10 mouse cellular contexts compared by ENCODE assay signal in genomic region chr5:111725195-111725920, GRCm38 (mm10). TPM values are rescaled to one million over a fixed set of nuclear protein-coding genes. Genes with fewer than 3 reads are reported as not detected.
DNase-seq lines count a peak whose midpoint lies in the region; ATAC-seq and TF ChIP-seq lines count a peak whose summit lies in the region.
"Had no signal": no experiment of that assay in that cellular context is flagged by ENCODE, and none has a peak within 500 bp of the region (broad histone marks: within the 10 kb centered on the region; RNA-seq: fewer than 3 reads in every experiment).

No protein-coding gene starts in this region.

- ATAC-seq in forebrain, embryonic 16.5 days = peak; percentile 75
- ATAC-seq in hindbrain, postnatal 0 days = peak; percentile 74
- ATAC-seq in midbrain, postnatal 0 days (ENCODE audit: low FRiP score) = peak; percentile 45; the same call in 1 of the 2 replicates

- no peaks in the 10 kb centered on the region for H3K27me3 ChIP-seq in forebrain, embryonic 16.5 days (replicated peaks; ENCODE audit: control insufficient read depth, insufficient read depth, low read length)
- no peaks in the 10 kb centered on the region for H3K27me3 ChIP-seq in hindbrain, postnatal 0 days (ENCODE audit: insufficient read depth, low read length)
- H3K27me3 ChIP-seq in midbrain, postnatal 0 days (ENCODE audit: insufficient read depth, low read length) = no peaks in the 10 kb centered on the region

- peak overlapping the region; percentile 96 for H3K27ac ChIP-seq in forebrain, embryonic 16.5 days (ENCODE audit: low read length)
- H3K27ac ChIP-seq in hindbrain, postnatal 0 days = peak overlapping the region; percentile 37
- peak overlapping the region; percentile 67 for H3K27ac ChIP-seq in midbrain, postnatal 0 days (ENCODE audit: low read depth, low read length)
- H3K27ac ChIP-seq: macrophage had no signal

- 11% methylated on average over 22 of the region's 22 CpGs for whole genome bisulfite sequencing in forebrain, embryonic 16.5 days
- WGBS in hindbrain, postnatal 0 days = 12% methylated on average over 22 of the region's 22 CpGs
- 29% methylated on average over 22 of the region's 22 CpGs for WGBS in midbrain, postnatal 0 days

- H3K4me1 ChIP-seq in forebrain, embryonic 16.5 days (replicated peaks; ENCODE audit: control insufficient read depth, insufficient read depth, low read length) = peaks cover 45% of the 10 kb centered on the region
- peaks cover 27% of the 10 kb centered on the region; the same call in 1 of the 2 replicates for H3K4me1 ChIP-seq in hindbrain, postnatal 0 days (ENCODE audit: insufficient read depth, low read length)
- peaks cover 8% of the 10 kb centered on the region for H3K4me1 ChIP-seq in midbrain, postnatal 0 days (ENCODE audit: insufficient read depth, low read length)

- no peaks in the 10 kb centered on the region for H3K9me3 ChIP-seq in forebrain, embryonic 16.5 days (ENCODE audit: control insufficient read depth, low read length)
- H3K9me3 ChIP-seq in hindbrain, postnatal 0 days (ENCODE audit: low read length) = no peaks in the 10 kb centered on the region
- no peaks in the 10 kb centered on the region for H3K9me3 ChIP-seq in midbrain, postnatal 0 days (ENCODE audit: low read length)

- H3K4me2 ChIP-seq in forebrain, embryonic 16.5 days (ENCODE audit: low read length) = peak overlapping the region; percentile 49
- H3K4me2 ChIP-seq in hindbrain, postnatal 0 days (ENCODE audit: low read depth, low read length) = peak overlapping the region; percentile 44
- H3K4me2 ChIP-seq in midbrain, postnatal 0 days (ENCODE audit: low read depth, low read length, poor library complexity, severe bottlenecking) = 0 out of 2 replicates have a peak overlapping the region, but pooled peaks have one; percentile 19

- peak overlapping the region; percentile 28 for H3K4me3 ChIP-seq in forebrain, embryonic 16.5 days (replicated peaks; ENCODE audit: low read length)
- no peak overlapping the region for H3K4me3 ChIP-seq in hindbrain, postnatal 0 days (ENCODE audit: low read length)
- H3K4me3 ChIP-seq in midbrain, postnatal 0 days (ENCODE audit: low read depth, low read length) = no peak overlapping the region

- peak; percentile 75 for DNase-seq in left cerebral cortex, postnatal 4 days
- no peak for DNase-seq in left cerebral cortex, postnatal 10 days (ENCODE audit: extremely low spot score in 1 of 2, low spot score in 2 of 2)
- DNase-seq in hindbrain, postnatal 0 days (ENCODE audit: low spot score) = peak; percentile 73
- peak; percentile 71 for DNase-seq in midbrain, postnatal 0 days (ENCODE audit: low spot score)
- no peak for DNase-seq in frontal cortex, adult 2 months (ENCODE audit: extremely low spot score in 1 of 2, low spot score in 1 of 2)
- DNase-seq in right cerebral cortex, postnatal 36 days (ENCODE audit: low spot score in 2 of 2) = no peak
- no peak for DNase-seq in gastrocnemius, postnatal 14 days

- intact Hi-C loops in left cerebral cortex, postnatal 4 days (cut with DNase I) = no loop called here
- intact Hi-C loops in left cerebral cortex, postnatal 10 days (cut with DNase I) = loop anchor here (10.0 kb wide), 1 partner anchor 301 kb away; no protein-coding TSS in a partner anchor
- intact Hi-C loops in gastrocnemius, postnatal 14 days (cut with DNase I; ENCODE audit: low total_unique reads) = no loop called here

- H3K9ac ChIP-seq in forebrain, embryonic 16.5 days (replicated peaks; ENCODE audit: low read depth, low read length) = peak overlapping the region; percentile 55
- H3K9ac ChIP-seq in hindbrain, postnatal 0 days (replicated peaks; ENCODE audit: low read length) = peak overlapping the region; percentile 1; the same call in 1 of the 2 replicates
- peak overlapping the region; percentile 19; the same call in 1 of the 2 replicates for H3K9ac ChIP-seq in midbrain, postnatal 0 days (replicated peaks; ENCODE audit: low read length, poor library complexity, severe bottlenecking)

- no peak for TF ChIP-seq CTCF in hindbrain, postnatal 0 days (IDR thresholded peaks at IDR 0.05; ENCODE audit: low read depth)
- TF ChIP-seq CTCF in midbrain, postnatal 0 days (IDR thresholded peaks at IDR 0.05) = no peak

- H3K36me3 ChIP-seq in forebrain, embryonic 16.5 days (ENCODE audit: control insufficient read depth, insufficient read depth) = no peaks in the 10 kb centered on the region
- no peaks in the 10 kb centered on the region for H3K36me3 ChIP-seq in hindbrain, postnatal 0 days (ENCODE audit: insufficient read depth, low read length)
- H3K36me3 ChIP-seq in midbrain, postnatal 0 days (ENCODE audit: insufficient read depth, low read length) = no peaks in the 10 kb centered on the region

RNA-seq across cellular contexts. Expression of gene Gm26897, which starts 8.4 kb away (rescaled TPM):
- total RNA-seq in left cerebral cortex, postnatal 4 days (2021) = not detected
- total RNA-seq in left cerebral cortex, postnatal 10 days (2021) = not detected
- polyA plus RNA-seq in forebrain, embryonic 16.5 days (2015; fragmentation: Nextera tagmentation; extraction: Ambion mirVana) = not detected in 2 replicates
- total RNA-seq in hindbrain, postnatal 0 days (2014; rRNA removed) = not detected in 2 replicates
- not detected in 2 replicates for polyA plus RNA-seq in hindbrain, postnatal 0 days (2015; fragmentation: Nextera tagmentation; extraction: Ambion mirVana)
- total RNA-seq in midbrain, postnatal 0 days (2014; rRNA removed) = not detected in 2 replicates
- polyA plus RNA-seq in midbrain, postnatal 0 days (2015; fragmentation: Nextera tagmentation; extraction: Ambion mirVana) = not detected in 2 replicates
- not detected in 2 replicates for polyA plus RNA-seq in frontal cortex, adult 2 months (2012; rRNA removed)
- total RNA-seq in gastrocnemius, postnatal 14 days (2021) = not detected
- total RNA-seq: hematopoietic stem cell, adult 5-6 weeks had no signal
- polyA plus RNA-seq: macrophage had no signal

Comparison
In these comparisons a context has a peak if more than half of its experiments do, and no peak if none do; other contexts are left out.
1. DNase-seq: peak in left cerebral cortex, postnatal 4 days (single experiment), hindbrain, postnatal 0 days (single experiment) and midbrain, postnatal 0 days (single experiment); none in left cerebral cortex, postnatal 10 days (0 of 2), frontal cortex, adult 2 months (0 of 2), right cerebral cortex, postnatal 36 days (0 of 2) and gastrocnemius, postnatal 14 days (single experiment).
2. H3K27ac ChIP-seq: peak in every context shown above with its lines; median percentile 96 in forebrain, embryonic 16.5 days; 67 in midbrain, postnatal 0 days; 37 in hindbrain, postnatal 0 days.
3. H3K9ac ChIP-seq: peak in every context shown above with its lines; median percentile 55 in forebrain, embryonic 16.5 days; 19 in midbrain, postnatal 0 days; 1 in hindbrain, postnatal 0 days.
4. Peak in every context shown above with its lines, with median percentiles within 50 percentile points of each other: ATAC-seq and H3K4me2 ChIP-seq.